Mouse (Mus musculus) MEL (cell line): Measurements from ENCODE around the gene Aldh1l2. TPM values are rescaled to one million over a fixed set of nuclear protein-coding genes. Genes with fewer than 3 reads are reported as not detected.

Source experiments
- DNase-seq: peaks from one replicate; pipeline ENCODE4 v3.0.0; 2011; ENCODE audit warnings: low read depth, low spot score
- H3K27ac ChIP-seq: 2 replicates; pipeline ENCODE4 v1.5.1; 2012; ENCODE audit warnings: low read depth, mild to moderate bottlenecking, control low read depth, low read length, moderate library complexity; ENCODE audit not compliant: control insufficient read depth
- H3K27me3 ChIP-seq, 2 experiments: fragments of 150-350 bp in 1 of 2; sonication (generic) in 1 of 2; 2 replicates each; pipeline ENCODE4 v1.6.1; 2012; ENCODE audit warnings: low read length in 2 of 2, mild to moderate bottlenecking in 2 of 2, improper control_type of control experiment in 1 of 2, moderate library complexity in 1 of 2; ENCODE audit not compliant: insufficient read depth in 2 of 2, control insufficient read depth in 1 of 2
- H3K36me3 ChIP-seq, 2 experiments: 2 replicates each; pipeline ENCODE4 v1.6.1; 2012 to 2014; ENCODE audit warnings: low read length in 2 of 2, improper control_type of control experiment in 1 of 2, inconsistent platforms in 1 of 2, mild to moderate bottlenecking in 1 of 2; ENCODE audit not compliant: insufficient read depth in 2 of 2, control insufficient read depth in 1 of 2
- H3K4me1 ChIP-seq, 2 experiments: fragments of 150-350 bp in 1 of 2; sonication (generic) in 1 of 2; 2 replicates each; pipeline ENCODE4 v1.6.1; 2012; ENCODE audit warnings: low read length in 2 of 2, improper control_type of control experiment in 1 of 2, mild to moderate bottlenecking in 1 of 2; ENCODE audit not compliant: insufficient read depth in 2 of 2, control insufficient read depth in 1 of 2
- H3K4me3 ChIP-seq, 2 experiments: fragments of 150-350 bp in 1 of 2; sonication (generic) in 1 of 2; 2 replicates each; pipeline ENCODE4 v1.5.1; 2012; ENCODE audit warnings: low read depth in 2 of 2, low read length in 2 of 2, mild to moderate bottlenecking in 2 of 2, moderate library complexity in 2 of 2, control low read depth in 1 of 2, improper control_type of control experiment in 1 of 2; ENCODE audit not compliant: control insufficient read depth in 1 of 2, insufficient read depth in 1 of 2
- H3K79me2 ChIP-seq: 2 replicates; pipeline ENCODE4 v1.6.1; 2012; ENCODE audit warnings: mild to moderate bottlenecking, low read length, moderate library complexity; ENCODE audit not compliant: control insufficient read depth, poor library complexity, insufficient read depth
- H3K9ac ChIP-seq: 2 replicates; pipeline ENCODE4 v1.6.1; 2012; ENCODE audit warnings: low read depth, mild to moderate bottlenecking, control low read depth, low read length, moderate library complexity; ENCODE audit not compliant: control insufficient read depth, poor library complexity, severe bottlenecking
- H3K9me3 ChIP-seq: fragments of 150-350 bp; sonication (generic); replicated peaks from 2 replicates; pipeline ENCODE4 v1.6.1; 2012; ENCODE audit warnings: mild to moderate bottlenecking, low read length, improper control_type of control experiment, moderate library complexity; ENCODE audit not compliant: insufficient read depth
- BHLHE40 ChIP-seq: IDR thresholded peaks from 2 replicates; pipeline ENCODE4 v1.6.1; 2012; ENCODE audit warnings: low read depth, mild to moderate bottlenecking, inconsistent platforms, low read length, improper control_type of control experiment, borderline replicate concordance
- CHD1 ChIP-seq: IDR thresholded peaks from 2 replicates; pipeline ENCODE4 v1.6.1; 2012; ENCODE audit warnings: low read depth, mild to moderate bottlenecking, inconsistent platforms, low read length, improper control_type of control experiment
- CHD2 ChIP-seq: IDR thresholded peaks from 2 replicates; pipeline ENCODE4 v1.6.1; 2011; ENCODE audit warnings: low read length, improper control_type of control experiment
- ELF1 ChIP-seq: IDR thresholded peaks from 2 replicates; pipeline ENCODE4 v1.6.1; 2014; ENCODE audit warnings: low read depth, mild to moderate bottlenecking, inconsistent platforms, low read length, improper control_type of control experiment, moderate library complexity
- ETS1 ChIP-seq: IDR thresholded peaks from 2 replicates; pipeline ENCODE4 v1.6.1; 2012; ENCODE audit warnings: low read depth, mild to moderate bottlenecking, inconsistent platforms, low read length, improper control_type of control experiment, moderate library complexity
- HCFC1 ChIP-seq: IDR thresholded peaks from 2 replicates; pipeline ENCODE4 v1.6.1; 2012; ENCODE audit warnings: low read depth, mild to moderate bottlenecking, inconsistent platforms, low read length, improper control_type of control experiment, moderate library complexity
- KAT2A ChIP-seq: conservative IDR thresholded peaks from 2 replicates; pipeline ENCODE4 v1.6.1; 2012; ENCODE audit warnings: low read depth, low read length, improper control_type of control experiment, inconsistent platforms
- MAFK ChIP-seq: IDR thresholded peaks from 2 replicates; pipeline ENCODE4 v1.6.1; 2011; ENCODE audit warnings: low read depth, mild to moderate bottlenecking, low read length, improper control_type of control experiment, borderline replicate concordance
- MAZ ChIP-seq: IDR thresholded peaks from 2 replicates; pipeline ENCODE4 v1.6.1; 2012; ENCODE audit warnings: low read depth, mild to moderate bottlenecking, inconsistent platforms, low read length, improper control_type of control experiment
- MEF2A ChIP-seq: IDR thresholded peaks from 2 replicates; pipeline ENCODE4 v1.6.1; 2014; ENCODE audit warnings: low read depth, mild to moderate bottlenecking, inconsistent platforms, low read length, improper control_type of control experiment; ENCODE audit not compliant: poor library complexity, insufficient replicate concordance, severe bottlenecking; ENCODE audit errors: extremely low read depth
- NRF1 ChIP-seq: IDR thresholded peaks from 2 replicates; pipeline ENCODE4 v1.6.1; 2014; ENCODE audit warnings: low read depth, mild to moderate bottlenecking, inconsistent platforms, low read length, improper control_type of control experiment, moderate library complexity; ENCODE audit not compliant: poor library complexity, insufficient read depth, severe bottlenecking
- POLR2AphosphoS5 ChIP-seq: IDR thresholded peaks from 2 replicates; pipeline ENCODE4 v1.6.1; 2012; ENCODE audit warnings: low read depth, borderline replicate concordance, mild to moderate bottlenecking, inconsistent platforms, low read length, moderate library complexity, mixed read lengths
- RAD21 ChIP-seq: IDR thresholded peaks from 2 replicates; pipeline ENCODE4 v1.6.1; 2011; ENCODE audit warnings: mild to moderate bottlenecking, low read depth, low read length, improper control_type of control experiment
- SIN3A ChIP-seq: IDR thresholded peaks from 2 replicates; pipeline ENCODE4 v1.6.1; 2012; ENCODE audit warnings: low read length, improper control_type of control experiment, inconsistent platforms
- TBP ChIP-seq: IDR thresholded peaks from 2 replicates; pipeline ENCODE4 v1.8.0; 2011; ENCODE audit warnings: low read depth, low read length, improper control_type of control experiment
- UBTF ChIP-seq: IDR thresholded peaks from 2 replicates; pipeline ENCODE4 v1.6.1; 2012; ENCODE audit warnings: low read depth, mild to moderate bottlenecking, inconsistent platforms, low read length, improper control_type of control experiment, moderate library complexity, borderline replicate concordance; ENCODE audit not compliant: insufficient read depth
- USF1 ChIP-seq: IDR thresholded peaks from 2 replicates; pipeline ENCODE4 v1.6.1; 2014; ENCODE audit warnings: low read depth, mild to moderate bottlenecking, inconsistent platforms, low read length, improper control_type of control experiment, moderate library complexity
- USF2 ChIP-seq, 2 experiments: IDR thresholded peaks; 2 replicates each; pipeline ENCODE4 v1.6.1; 2011 to 2012; ENCODE audit warnings: improper control_type of control experiment in 2 of 2, low read length in 2 of 2, borderline replicate concordance in 1 of 2, inconsistent platforms in 1 of 2, low read depth in 1 of 2, mild to moderate bottlenecking in 1 of 2; ENCODE audit not compliant: insufficient read depth in 1 of 2
- ZMIZ1 ChIP-seq: IDR thresholded peaks from 2 replicates; pipeline ENCODE4 v1.6.1; 2012; ENCODE audit warnings: low read depth, mild to moderate bottlenecking, inconsistent platforms, low read length, improper control_type of control experiment, moderate library complexity
- ZNF384 ChIP-seq: IDR thresholded peaks from 2 replicates; pipeline ENCODE4 v1.6.1; 2012; ENCODE audit warnings: low read depth, mild to moderate bottlenecking, inconsistent platforms, low read length, improper control_type of control experiment
- polyA plus RNA-seq, 2 experiments: library from polyadenylated mRNA; stranded (reverse) in 1 of 2; unstranded in 1 of 2; fragments of >175 nt in 1 of 2; fragments of >200 nt in 1 of 2; gene quantifications; 2 replicates each; pipeline versions ENCODE4 v1.2.1 to v1.2.4; 2012; ENCODE audit warnings: low replicate concordance in 2 of 2, low read depth in 1 of 2; ENCODE audit not compliant: insufficient read length in 2 of 2, insufficient read depth in 1 of 2, missing spikeins in 1 of 2
- total RNA-seq: library from RNA; depleted of rRNA; stranded (reverse); fragments of 300-350 nt; gene quantifications from 2 replicates; pipeline ENCODE4 v1.2.3, GENCODE M21; 2012

Aldh1l2 gene
- total and polyA plus RNA-seq, 3 experiments, result 1.0 to 24.0 (median 6.7) TPM

DNA sequence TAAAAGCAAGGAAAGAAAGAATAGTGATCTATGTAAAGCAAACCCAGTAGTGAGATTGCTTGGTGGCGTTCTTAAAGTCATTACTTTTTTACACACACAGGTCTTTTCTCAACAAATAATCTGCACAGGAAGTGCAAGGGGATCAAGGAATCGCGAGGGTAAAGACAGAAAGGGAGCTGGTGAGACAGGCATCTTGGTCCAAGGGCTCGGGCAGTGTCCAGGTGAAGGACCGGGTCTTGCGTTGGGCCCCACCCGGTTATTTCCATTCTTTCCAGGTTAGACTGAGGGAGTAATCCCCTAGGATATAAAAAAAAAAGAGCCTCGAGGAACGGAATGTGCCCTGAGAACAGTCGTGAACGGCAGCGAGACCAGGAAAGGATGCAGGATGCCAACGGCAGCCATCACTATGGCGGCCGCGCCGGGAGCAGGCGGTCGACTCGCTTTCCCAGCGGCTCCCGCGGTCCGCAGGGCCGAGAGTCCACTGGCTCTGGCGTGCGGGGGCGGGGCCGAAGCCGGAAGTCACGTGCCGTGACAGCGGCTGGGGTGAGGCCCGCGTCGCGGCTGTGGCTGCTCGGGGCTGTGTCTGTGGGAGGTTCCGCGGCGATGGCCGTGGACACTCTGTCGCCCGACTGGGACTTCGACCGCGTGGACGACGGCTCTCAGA lies 9.6 kb upstream of the Aldh1l2 start, which contains the start of gene Washc4 (continued):
- TF ChIP-seq ETS1, result no peak
- peak; percentile 76 for TF ChIP-seq TBP
- no peak for TF ChIP-seq ZNF384
- TF ChIP-seq BHLHE40, result peak; percentile 97
- no peak; the same call in none of the 2 replicates for TF ChIP-seq SIN3A
- TF ChIP-seq USF2 (IDR thresholded peaks at IDR 0.05; ENCODE audit: borderline replicate concordance in 1 of 2, insufficient read depth in 1 of 2, low read depth in 1 of 2, low read length in 2 of 2), result peak; percentile 58 to 83; a peak in 3 of 4 replicates
- no peak for TF ChIP-seq RAD21
- peak; percentile 64; the same call in 1 of the 2 replicates for TF ChIP-seq MAZ
- TF ChIP-seq CHD2, result no peak
- TF ChIP-seq MAFK, result no peak
- no peak for TF ChIP-seq CHD1
- peak; percentile 94 for TF ChIP-seq HCFC1
- no peak for TF ChIP-seq POLR2AphosphoS5
- TF ChIP-seq ELF1, result peak; percentile 61; the same call in 1 of the 2 replicates
- TF ChIP-seq MEF2A, result peak; percentile 35; the same call in 1 of the 2 replicates
- no peak; the same call in 1 of the 2 replicates for TF ChIP-seq NRF1
- peak; percentile 72; the same call in 1 of the 2 replicates for TF ChIP-seq KAT2A
- TF ChIP-seq ZMIZ1, result peak; percentile 89

DNA sequence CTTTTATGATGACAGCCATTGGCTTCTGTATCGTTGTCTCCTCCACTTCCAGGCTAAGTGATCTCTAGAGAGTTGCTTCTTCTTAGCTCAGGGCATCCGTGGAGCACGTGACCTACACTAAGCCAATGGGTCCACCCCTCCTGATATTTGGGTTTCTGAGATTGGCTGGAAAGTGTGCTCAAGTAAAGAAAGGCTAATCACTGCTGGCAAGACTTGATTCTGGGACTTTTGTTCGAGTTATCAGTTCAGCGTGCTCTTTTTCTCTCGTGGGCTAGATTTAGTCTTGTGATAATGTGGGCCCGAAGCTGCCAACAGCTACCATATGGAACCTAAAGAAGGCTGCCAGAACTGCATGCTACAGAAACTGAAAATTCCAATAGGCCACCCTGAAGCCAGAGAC lies 8.3 kb upstream of the Aldh1l2 start:
- Histone ChIP-seq H3K9ac (no peak overlapping the region), H3K4me3 (no peak overlapping the region), H3K27me3 (no peaks in the 10 kb centered on the region), H3K9me3 (no peaks in the 10 kb centered on the region), H3K36me3 (peaks cover 0 to 14% of the 10 kb centered on the region in 2 experiments; a peak in 2 of 4 replicates), H3K27ac (no peak overlapping the region), H3K79me2 (peaks cover 19% of the 10 kb centered on the region), H3K4me1 (no peaks in the 10 kb centered on the region; a peak in 2 of 4 replicates)
- DNase-seq, result peak; percentile 9
- TF ChIP-seq BHLHE40 (no peak), KAT2A (no peak), ZMIZ1 (no peak), UBTF (no peak), USF1 (peak; percentile 54; the same call in 1 of the 2 replicates), MAZ (no peak), RAD21 (no peak)
